Mouse (Mus musculus) right cerebral cortex, postnatal 36 days (tissue): Measurements from ENCODE around the gene Pycr2.
A peak's percentile ranks its signal among the peaks of the same experiment; 100 is the strongest.
"Not testable (repeated sequence)": the region's sequence is repeated elsewhere in the genome, so short reads cannot be mapped to it uniquely, and the experiment has no call there.

Source experiments
- DNase-seq, 2 experiments: peaks; one replicate each; pipeline ENCODE4 v3.0.0; 2022; ENCODE audit warnings: low spot score in 2 of 2, mixed read lengths in 1 of 2

Gene Pycr2

DNA sequence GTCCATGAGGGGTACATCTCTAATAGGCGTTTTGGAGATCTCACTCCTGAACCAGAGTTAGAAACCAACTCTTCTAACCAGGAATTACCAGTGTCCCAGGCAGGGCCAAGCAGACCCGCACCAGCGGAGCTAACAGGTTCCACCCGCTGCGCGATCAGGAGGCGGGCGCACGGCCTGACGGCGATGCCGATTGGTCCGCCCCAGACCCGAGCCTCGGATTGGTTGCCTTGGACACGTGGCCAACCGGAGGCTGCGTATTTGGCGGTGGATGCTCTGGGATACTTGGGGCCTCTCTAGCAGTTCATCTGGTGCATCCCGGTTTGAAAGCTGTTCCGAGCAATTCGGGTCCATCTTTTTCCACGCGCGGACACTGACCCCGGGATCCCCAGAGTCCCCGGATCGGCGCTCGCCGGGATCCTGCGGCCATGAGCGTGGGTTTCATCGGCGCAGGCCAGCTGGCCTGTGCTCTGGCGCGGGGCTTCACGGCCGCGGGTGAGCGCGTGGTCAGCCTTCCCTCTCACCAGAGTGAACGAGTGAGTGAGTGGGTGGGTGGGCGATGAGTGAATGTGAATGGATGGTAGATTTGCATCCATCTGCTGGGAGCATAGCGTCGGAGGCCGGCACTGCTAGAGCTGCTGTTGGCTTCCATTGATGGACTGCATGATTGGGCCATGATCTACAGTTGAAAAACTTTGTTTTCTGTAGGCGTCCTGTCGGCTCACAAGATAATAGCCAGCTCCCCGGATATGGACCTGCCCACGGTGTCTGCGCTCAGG lies at the start of gene Pycr2:
Pycr2 (plus strand) TSS at position 255 of the 776 bp plus-strand sequence.
- peak; percentile 91 for DNase-seq

DNA sequence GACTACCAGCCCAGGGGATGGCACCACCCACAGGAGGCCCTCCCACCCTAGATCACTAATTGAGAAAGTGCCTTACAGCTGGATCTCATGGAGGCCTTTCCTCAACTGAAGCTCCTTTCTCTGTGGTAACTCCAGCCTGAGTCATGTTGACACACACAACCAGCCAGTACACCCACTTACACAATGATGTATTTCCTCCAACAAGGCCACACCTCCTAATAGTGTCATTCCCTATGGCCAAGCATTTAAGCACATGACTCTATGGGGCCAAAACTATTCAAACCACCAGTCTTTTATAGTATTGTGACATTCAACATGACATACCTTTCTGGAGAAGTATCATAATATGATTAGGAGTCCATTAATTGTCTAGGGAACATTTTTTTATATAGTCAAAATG lies 45.3 kb upstream of the Pycr2 start:
- no peak for DNase-seq

DNA sequence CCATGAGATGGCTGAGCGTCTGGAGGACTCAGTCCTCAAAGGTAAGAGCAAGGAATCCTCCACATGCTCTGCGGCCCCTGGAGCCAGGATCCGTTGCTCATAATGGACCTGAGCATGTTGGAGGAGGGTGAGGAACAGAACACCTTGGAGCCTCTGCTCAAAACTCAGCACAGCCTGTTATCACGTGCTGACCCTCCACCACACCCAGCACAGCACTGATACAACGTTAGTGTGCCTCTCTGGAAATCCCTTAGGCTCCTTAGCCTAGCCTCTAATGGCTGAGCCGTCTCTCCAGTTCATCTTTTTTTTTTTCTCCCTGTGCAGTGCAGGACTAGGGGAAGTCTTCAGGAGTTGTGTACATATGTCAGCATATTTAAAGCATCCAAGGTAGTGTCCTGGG lies 44.1 kb upstream of the Pycr2 start:
- no peak for DNase-seq

DNA sequence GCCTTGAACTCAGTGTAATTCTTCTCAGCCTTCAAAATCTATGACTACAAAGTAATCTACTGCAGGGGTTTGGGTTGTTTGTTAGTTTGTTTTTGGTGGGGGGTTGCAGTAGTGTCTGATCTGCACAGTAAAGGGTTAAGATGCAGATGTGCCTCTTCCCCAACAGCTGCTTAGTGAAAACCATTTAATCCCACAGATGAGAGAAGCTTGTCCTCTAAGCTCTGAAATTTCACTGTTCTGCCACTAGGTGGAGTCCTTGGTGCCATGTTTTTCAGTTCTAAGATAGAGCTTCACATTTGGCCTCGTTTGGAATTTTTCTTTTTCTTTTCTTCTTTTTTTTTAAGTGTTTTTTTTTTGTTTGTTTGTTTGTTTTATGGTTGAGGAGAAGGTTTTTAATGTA lies 40.5 kb upstream of the Pycr2 start:
- no peak for DNase-seq

DNA sequence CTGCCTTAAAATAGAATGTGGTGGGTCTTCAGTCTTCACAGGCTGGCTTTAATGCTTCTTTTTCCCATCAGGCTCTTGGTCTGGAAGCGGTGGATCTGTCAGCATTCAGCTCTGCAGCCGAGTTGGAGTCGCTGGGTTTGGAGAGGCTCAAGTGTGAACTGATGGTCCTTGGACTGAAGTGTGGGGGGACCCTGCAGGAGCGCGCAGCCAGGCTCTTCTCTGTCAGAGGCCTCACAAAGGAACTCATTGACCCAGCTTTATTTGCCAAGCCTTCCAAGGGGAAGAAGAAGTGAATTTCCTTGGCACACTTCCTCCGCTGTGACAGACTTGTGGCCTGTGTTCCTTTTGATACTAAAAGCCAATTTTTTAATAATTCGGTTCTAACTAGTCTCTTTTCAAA lies 38.1 kb upstream of the Pycr2 start:
- DNase-seq: no peak

DNA sequence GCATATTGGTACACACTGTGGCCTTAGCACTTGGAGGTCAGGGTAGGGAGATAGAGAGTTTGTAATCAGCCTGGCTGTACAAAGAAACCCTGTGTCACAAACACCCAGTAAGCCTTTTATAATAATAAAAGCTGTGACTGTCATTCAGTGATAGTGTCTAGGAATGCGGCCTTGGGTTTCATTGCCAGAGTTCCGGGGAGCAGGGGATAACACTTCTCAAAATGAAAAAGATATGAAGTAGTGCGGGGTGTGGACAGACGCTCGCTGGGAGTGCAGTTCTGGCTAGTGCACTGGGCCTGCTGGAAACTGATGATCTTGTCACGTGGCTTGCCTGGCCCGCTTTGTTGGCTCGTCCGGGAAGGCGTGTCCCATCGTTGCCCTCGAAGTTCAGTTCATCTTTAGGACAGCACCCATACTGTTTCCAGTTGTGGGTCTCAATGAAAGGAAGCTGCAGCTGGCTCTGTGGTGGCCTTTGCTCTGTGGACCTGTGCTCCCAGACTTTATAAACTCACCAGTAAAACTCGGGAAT lies 33.9 kb upstream of the Pycr2 start:
- no peak for DNase-seq

DNA sequence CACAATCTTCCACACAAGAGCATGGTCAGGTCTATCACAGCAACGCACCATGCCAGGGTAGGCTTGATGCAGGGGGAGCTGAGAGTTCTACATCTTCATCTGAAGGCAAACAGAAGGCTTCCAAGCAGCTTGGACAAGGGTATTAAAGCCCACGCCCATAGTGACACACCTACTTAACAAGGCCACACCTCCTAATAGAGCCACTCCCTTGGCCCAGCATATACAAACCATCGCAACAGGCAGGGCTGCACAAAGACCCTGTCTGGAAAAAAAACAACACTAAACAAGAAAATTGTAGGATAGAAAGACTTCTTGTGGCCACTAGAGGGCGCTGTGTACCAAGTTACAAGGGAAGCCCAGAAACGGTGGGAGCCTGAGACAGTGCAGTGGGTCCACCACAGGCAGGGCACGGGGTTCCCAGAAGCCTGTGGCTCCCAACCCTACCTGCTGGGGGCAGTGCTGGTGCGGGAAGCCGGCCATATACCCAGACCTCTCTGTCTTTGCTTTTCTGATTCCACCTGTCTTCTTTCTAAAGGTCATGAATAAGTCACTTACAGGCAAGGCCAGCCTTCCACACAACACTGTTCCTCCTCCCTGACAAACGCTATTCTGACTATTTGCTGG lies 30.1 kb upstream of the Pycr2 start:
- no peak for DNase-seq

DNA sequence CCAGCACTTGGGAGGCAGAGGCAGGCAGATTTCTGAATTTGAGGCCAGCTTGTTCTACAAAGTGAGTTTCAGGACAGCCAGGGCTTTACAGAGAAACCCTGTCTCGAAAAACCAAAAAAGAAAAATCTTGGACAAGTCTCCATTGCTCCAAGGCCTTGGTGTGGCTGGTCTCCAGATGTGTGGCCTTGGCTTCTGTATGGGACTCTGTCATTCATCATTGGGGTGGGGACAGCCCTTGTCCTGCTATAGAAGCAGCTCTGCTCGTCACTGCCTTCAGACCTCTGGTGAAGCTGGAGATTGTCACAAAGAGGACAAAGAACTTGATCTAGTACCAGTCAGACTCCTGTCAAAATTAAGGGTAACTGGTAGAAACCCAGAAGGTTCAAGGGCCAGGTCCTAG lies 29.5 kb upstream of the Pycr2 start:
- no peak for DNase-seq

DNA sequence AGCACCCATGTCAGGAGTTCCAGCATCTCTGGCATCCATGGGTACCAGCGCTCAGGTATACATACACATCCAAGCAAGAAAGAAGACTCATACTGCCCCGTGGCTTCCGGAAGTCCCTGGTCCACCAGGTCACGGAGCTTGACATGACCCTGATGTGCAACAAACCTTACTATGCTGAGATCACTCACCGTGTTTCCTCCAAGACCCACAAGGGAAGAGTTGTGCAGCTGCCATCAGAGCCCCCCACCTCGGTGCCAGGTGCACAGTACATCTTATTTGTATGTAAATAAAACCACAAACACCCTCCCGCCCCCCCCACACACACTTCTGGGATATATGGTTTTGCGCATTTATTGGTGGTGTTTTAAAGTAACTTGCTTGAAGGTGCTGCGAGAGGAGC lies 29.0 kb upstream of the Pycr2 start:
- DNase-seq: no peak

DNA sequence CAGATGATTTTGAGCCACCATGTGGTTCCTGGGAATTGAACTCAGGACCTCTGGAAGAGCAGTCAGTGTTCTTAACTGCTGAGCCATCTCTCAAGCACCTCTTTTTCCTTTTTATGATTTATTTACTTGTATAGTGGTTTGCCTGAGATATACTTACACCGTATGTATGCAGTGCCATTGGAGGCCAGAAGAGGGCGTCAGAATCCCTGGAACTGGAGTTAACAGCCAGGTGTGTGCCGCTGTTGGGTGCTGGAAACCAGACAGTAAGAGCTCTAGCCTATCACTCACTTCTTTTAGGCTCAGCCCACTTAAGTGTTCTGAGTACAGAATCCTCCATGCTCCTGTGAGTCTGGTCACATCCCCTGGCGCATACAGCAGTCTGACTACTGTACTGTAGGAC lies 26.6 kb upstream of the Pycr2 start:
- no peak for DNase-seq

DNA sequence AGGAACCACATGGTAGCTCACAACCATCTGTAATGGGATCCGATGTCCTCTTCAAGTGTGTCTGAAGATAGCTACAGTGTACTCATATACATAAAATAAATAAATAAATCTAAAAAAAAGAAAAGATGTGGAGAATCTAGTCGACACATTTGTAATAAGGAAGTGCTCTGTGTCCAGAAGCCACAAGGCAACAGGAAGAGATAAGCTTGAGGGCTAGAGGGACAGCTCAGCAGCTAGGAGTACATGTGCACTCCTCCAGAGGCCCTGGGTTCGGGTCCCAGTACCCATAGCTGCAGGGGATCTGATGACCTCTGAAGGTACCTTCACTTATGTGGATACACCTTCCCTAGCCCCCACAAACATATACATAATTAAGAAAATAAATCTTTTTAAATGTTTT lies 22.3 kb upstream of the Pycr2 start:
- no peak for DNase-seq

DNA sequence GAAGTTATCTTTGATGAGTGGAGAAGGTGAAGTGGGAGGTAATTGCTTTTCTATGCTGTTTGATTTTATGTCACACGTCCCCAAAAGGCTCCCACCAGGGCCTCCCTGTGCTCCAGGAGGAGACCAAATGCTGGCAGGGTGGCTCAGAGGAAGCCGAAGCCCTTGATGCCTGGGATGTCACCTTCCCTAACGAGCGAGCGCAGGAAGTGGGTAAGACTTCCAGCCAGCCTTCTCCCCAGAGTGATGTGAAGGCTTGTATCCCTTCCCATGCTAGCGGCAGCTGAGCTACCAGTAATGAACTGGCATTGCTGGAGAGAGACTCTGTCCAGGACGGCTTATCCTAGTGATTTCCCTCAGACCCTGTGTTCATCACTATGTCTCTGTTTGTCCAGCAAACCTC lies 20.4 kb upstream of the Pycr2 start:
- DNase-seq: no peak

DNA sequence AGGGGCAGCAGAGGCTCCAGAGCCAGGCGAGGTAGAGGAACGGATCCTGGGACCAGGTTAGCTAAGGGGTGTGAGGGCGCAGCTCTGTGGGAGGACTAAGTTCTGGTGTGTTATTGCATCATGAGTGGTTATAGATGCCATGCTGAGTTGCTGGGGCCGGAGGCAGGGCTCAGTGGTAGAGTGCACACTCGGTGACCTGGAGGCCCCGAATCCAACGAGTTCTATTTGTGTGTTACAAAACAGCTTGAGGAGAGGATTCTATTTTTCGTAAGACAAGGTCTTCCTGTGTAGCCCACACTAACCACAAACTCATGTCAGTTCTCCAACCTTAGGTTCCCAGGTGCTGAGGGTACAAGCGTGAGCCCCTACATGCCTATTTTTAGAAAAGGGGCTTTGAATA lies 19.6 kb upstream of the Pycr2 start:
- no peak for DNase-seq

DNA sequence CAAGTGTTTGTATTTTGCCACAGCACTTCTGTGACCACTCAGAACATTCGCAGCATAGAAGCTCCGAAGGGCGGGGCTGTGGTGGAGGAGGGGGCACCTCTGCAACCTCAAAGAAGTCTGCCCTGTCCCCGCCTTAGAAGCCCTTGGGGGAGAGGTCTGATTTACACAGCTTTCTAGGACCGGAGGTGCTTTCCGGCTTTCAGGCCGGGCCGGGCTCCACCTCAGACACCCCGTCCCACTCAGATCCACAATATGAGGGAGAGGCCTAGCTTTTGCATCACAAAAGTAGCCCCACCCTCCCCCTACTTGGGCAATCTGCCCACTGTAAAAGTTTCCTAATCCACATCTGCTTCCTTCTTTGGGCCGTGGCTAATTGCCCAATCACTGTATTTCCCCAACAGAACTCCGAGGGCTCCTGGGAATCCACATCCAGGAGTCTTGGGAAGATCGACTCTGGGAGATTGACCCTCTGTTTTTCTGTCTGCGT lies 15.5 kb upstream of the Pycr2 start:
- no peak for DNase-seq

DNA sequence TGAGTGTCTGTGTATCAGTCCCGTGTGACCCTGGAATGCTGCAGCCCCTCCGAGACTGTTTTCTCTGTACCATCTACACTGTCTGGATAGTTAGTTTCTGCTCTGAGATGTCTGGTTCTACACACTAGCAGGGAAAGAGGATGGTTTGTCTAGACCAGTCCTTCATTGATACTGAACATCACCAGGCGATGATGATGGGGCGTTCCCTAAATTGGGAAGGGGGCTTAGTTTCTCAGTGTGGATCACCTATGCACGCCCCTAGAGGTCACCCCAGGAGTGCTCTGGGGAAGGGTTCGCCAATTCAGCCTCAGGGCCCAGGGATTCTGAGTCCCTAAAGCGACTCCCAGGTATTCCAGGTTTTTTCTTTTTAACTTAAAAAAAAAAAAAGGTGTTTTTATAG lies 14.9 kb upstream of the Pycr2 start:
- no peak for DNase-seq

DNA sequence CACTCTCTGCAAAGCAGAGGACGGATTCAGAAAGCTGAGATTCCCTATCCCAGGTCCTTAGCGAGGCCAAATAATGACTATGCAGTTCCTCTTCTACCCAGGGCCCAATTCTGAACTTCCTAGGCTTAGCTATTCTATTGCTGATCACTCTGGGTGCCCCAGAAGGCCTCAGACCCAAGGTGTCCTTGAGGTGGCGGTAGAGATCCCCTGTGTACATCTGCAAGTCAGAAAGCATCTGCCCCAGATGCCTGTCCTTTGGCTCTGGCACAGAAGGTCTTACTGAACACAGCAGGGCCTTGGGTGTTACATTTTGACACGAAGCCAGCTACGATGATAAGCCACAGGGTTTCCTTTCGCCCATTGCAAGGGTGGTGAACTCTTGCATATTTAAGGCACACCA lies 14.3 kb upstream of the Pycr2 start:
- no peak for DNase-seq

DNA sequence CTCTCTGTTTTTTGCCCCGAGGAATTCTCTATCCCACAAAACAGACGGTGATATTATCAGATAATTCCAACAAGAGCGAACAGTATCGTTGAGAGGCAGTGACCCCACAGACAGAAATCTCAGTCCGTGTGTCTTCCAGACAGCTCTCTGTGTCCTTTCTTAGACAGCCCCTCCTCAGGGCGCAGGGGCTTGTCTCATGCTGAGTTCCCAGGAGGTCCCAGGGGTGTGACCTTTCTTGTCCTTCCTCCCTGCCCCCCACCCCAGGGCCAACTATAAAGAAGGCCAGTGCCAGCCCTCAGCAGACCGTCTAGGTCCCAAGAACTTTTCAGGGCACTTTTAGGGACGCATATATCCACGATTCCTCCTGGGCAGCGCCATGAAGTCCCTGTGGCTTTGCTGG lies 11.3 kb upstream of the Pycr2 start, which contains the start of gene Lefty2:
Lefty2 (plus strand) TSS at position 301 of the 400 bp plus-strand sequence.
- DNase-seq: no peak

DNA sequence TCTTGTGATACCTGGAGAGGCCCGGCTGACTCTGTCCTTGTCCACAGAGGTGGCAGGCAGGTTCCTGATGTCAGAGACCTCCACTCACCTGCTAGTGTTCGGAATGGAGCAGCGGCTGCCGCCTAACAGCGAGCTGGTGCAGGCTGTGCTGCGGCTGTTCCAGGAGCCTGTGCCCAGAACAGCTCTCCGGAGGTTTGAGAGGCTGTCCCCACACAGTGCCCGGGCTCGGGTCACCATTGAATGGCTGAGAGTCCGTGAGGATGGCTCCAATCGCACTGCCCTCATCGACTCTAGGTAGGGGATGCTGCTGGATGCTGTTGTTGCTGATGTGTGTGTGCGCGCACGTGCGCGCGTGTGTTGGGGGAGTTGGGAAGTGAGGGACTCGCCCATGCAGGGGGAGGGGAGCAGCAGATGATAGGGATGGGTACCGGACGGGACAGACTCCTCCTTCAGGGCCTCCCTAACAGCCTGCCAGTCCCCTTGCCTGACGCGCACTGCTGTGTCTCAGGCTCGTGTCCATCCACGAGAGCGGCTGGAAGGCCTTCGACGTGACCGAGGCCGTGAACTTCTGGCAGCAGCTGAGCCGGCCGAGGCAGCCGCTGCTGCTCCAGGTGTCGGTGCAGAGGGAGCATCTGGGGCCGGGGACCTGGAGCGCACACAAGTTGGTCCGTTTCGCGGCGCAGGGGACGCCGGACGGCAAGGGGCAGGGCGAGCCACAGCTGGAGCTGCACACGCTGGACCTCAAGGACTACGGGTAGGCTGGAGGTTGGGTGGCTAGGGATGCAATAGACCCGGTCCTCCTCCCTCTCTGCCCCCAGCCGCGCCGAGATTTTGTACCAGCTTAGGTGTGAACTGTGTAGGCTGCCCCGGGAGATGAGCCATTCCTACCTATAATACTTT lies 9.8 kb upstream of the Pycr2 start:
- not testable (repeated sequence) for DNase-seq

DNA sequence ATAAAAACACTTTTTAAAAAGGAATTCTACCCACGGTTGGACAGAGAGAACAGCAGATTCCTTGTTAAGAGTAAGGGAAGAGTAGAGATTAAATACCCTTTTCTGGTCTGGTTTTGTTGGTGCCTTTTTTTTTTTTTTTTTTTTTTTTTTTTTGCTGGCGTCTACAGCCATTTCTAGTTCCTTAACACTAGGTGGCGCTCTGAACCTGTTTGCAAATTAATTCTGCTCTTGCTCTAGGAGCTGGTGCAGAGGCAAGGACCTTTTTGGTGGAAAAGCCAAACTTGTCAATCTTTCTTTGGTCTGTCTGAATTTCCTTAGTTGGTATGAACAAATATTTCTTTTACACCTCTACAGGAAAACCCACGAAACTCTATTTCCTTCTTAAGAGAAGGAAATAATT lies 3.0 kb upstream of the Pycr2 start:
- no peak for DNase-seq

DNA sequence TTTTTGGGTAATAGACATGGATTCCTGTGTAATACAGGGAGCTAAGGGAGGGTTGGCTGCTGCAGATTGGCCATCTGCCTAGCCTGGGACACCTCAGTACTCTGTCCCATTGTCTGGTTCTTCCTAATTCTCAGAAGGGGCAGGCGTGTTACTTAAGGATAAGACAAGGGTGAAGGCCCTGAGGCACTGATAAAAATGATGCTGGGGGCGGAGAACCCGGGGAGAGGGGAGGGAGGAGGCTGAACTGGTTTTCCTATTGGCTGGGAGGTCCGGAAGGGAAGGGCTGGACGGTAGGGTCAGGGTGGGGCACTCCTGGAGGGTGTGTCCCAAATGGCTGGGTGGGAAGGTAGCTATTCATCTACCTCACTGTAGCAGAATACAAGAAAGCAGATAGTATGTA lies 1.2 kb upstream of the Pycr2 start:
- DNase-seq: no peak

DNA sequence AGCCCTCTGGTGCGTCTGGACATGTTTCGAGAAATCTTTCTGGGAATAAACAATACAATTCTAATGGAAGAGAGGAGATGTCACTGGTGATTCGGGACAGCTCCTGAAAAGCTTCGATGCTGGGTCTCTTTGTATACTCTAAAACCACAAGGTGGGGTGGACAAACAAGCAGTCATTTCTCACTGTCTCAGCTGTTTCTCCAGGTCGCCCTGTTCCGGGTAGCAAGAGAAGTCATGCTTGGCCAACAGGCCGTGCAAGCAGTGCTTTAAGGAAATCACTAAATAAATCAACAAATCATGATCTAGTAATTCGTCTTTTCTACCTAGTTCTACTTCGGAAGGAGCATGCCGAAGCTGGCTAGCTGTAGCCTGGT lies 441 bp upstream of the Pycr2 start:
- no peak for DNase-seq

DNA sequence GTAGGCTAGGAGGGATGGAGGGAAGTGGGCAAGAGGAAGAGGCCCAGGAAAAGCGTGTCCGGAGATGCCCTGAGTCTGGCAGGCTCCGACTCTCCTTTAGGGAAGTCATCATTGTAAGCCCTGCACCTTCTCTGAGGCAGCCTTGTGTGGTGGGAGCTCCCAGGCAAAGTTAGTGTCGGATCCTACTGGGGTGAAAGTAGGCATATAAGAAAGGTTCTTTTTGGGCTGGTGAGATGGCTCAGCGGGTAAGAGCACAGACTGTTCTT lies 655 bp downstream of the Pycr2 start:
- no peak for DNase-seq

DNA sequence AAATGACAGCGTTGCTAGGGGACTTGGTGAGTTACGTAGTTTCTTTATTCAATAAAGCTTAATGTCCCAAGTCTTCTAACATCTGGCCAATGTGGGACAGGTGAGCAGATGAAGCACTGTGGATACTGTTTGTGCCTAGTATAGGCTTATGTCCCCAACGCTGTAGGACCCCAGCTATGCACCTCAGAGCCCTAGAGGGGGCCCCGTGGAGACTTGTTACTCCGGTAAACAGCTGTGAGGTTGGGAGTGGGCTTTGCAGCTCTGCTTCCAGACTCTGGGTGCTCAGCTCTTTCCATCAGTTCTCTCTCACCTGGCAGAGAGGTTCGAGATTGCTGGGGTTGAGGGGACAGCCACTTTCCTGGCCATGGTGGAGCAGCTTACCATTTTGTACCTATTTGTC lies 1.2 kb downstream of the Pycr2 start:
- DNase-seq: no peak
